Mouse (Mus musculus) thymus, adult 2 months (tissue): ENCODE results near the gene Gm6588. TPM values are rescaled to one million over a fixed set of nuclear protein-coding genes. Genes with fewer than 3 reads are reported as not detected.
A peak's percentile ranks its signal among the peaks of the same experiment; 100 is the strongest.

Source experiments
- DNase-seq: peaks from one replicate; pipeline ENCODE4 v3.0.0; 2021
- H3K27ac ChIP-seq: fragments of 200-500 bp; 2 replicates; pipeline ENCODE4 v1.5.1; 2012; ENCODE audit warnings: low read length, control low read depth; ENCODE audit not compliant: control insufficient read depth, insufficient read depth
- H3K27me3 ChIP-seq: fragments of 200-500 bp; 2 replicates; pipeline ENCODE4 v1.6.1; 2012; ENCODE audit warnings: mild to moderate bottlenecking, low read length, moderate library complexity, mixed read lengths; ENCODE audit not compliant: control insufficient read depth, insufficient read depth
- H3K36me3 ChIP-seq: fragments of 200-500 bp; 2 replicates; pipeline ENCODE4 v1.6.1; 2012; ENCODE audit warnings: mild to moderate bottlenecking, low read length, moderate library complexity; ENCODE audit not compliant: control insufficient read depth, insufficient read depth
- H3K4me1 ChIP-seq: fragments of 200-500 bp; replicated peaks from 2 replicates; pipeline ENCODE4 v1.6.1; 2012; ENCODE audit warnings: low read length; ENCODE audit not compliant: control insufficient read depth, insufficient read depth
- H3K4me3 ChIP-seq: fragments of 200-500 bp; 2 replicates; pipeline ENCODE4 v1.5.1; 2012; ENCODE audit warnings: mild to moderate bottlenecking, low read length, control low read depth, moderate library complexity; ENCODE audit not compliant: control insufficient read depth, insufficient read depth
- CTCF ChIP-seq: fragments of 200-500 bp; IDR thresholded peaks from 2 replicates; pipeline ENCODE4 v1.5.1; 2012; ENCODE audit warnings: mild to moderate bottlenecking, control low read depth, low read length, moderate library complexity, borderline replicate concordance; ENCODE audit not compliant: control insufficient read depth, poor library complexity, insufficient read depth; ENCODE audit errors: extremely low read depth
- POLR2A ChIP-seq: fragments of 200-500 bp; IDR thresholded peaks from 2 replicates; pipeline ENCODE4 v1.6.1; 2012; ENCODE audit warnings: mild to moderate bottlenecking, low read length, control low read depth, moderate library complexity; ENCODE audit not compliant: control insufficient read depth, poor library complexity, insufficient read depth; ENCODE audit errors: extremely low read depth
- WGBS: fragments of 180-500 bp; shearing (Covaris S2); methylation state at CpG from one replicate; pipeline ENCODE4 v1.1.7; 2018; 5-methylcytosine and 5-hydroxymethylcytosine counted together
- polyA plus RNA-seq: library from polyadenylated mRNA; depleted of rRNA; stranded (reverse); fragments of >200 nt; gene quantifications from 2 replicates; pipeline ENCODE4 v1.2.3, GENCODE M21; 2012; rRNA removed

The Gm6588 gene
- polyA plus RNA-seq, 1 experiment = 0.07 TPM

DNA sequence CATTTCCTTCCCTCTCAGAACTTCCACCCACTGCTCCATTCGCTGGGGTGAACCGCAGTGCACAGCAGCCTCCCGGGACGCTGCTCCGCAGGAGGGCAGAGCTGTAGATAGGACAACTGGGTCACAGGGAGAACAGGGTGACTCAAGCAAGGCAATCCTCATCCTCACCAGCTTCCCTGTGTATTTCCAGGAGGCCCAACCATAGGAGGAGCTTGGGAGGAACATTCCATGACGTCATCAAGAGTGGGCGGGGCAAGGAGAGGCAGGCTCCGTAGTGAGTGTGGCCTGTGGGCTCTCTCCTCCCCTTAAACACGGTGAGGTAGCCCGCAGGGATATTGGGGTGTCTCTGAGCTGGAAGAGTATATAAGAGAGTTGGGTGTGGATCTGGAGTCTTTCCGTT lies 44.3 kb downstream of the Gm6588 start:
- peak; percentile 5 for DNase-seq
- no peaks in the 10 kb centered on the region for H3K36me3 ChIP-seq
- no peaks in the 10 kb centered on the region for H3K27me3 ChIP-seq
- no peak for TF ChIP-seq POLR2A
- no peak for TF ChIP-seq CTCF
- H3K4me3 ChIP-seq = no peak overlapping the region
- H3K27ac ChIP-seq = no peak overlapping the region
- no peaks in the 10 kb centered on the region for H3K4me1 ChIP-seq
- WGBS = 53% methylated on average over 11 of the region's 11 CpGs

GRCm38 (mm10) chr5:112496753-112497369 lies 47.6 kb downstream of the Gm6588 start:
- 95% methylated on average over 7 of the region's 7 CpGs for WGBS
- H3K27me3 ChIP-seq = no peaks in the 10 kb centered on the region
- DNase-seq = no peak

DNA sequence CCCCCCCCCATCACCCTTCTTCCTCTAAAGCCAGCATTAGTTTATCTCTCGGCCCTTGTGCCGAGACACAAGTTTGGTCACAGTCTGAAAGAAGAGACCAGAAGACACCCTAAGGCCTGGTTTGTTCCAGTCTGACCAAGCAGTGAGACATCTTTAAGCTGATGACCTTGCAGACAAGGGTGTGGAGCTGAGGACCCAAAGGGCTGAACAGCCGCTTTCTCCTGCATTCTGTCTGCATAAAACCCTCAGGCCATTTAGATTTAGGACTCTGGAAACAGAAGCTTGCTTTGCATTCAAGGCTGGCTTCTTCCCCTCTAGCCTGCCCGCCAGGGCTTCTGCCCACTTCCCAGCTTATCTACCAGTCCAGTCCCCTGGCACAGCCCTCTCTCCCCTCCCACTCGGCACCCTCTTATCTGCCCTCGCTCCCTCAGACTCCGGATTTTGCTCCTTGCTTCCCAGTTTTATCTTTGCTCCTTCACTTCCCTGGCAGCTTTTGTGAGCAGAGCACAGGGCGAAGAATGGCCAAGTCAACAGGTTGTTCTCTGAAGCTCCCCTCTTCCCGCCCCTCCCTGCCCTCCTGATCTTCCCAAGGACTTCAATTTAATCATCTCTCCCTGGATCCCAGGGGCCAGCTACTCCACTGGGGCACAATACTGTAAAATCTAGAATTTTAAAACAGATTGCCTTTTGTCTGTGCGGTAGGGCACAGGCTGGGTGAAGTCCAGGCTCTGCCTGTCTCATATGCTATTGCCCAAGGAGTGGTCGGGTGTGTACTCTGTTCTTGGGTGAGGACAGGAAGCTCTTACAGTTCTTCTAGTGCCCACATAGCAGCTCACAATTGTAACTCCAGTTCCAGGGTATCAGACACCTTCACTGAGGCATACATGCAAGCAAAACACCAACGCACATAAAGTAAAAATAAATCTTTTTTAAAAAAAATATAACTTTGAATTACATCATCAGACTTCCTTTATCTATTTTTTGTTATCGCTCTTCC lies 50.0 kb downstream of the Gm6588 start:
- DNase-seq = no peak
- Histone ChIP-seq H3K4me3 (no peak overlapping the region), H3K27ac (no peak overlapping the region), H3K4me1 (no peaks in the 10 kb centered on the region), H3K36me3 (no peaks in the 10 kb centered on the region), H3K27me3 (no peaks in the 10 kb centered on the region)
- no peak for TF ChIP-seq CTCF
- WGBS = 84% methylated on average over 13 of the region's 13 CpGs

More at GRCm38 (mm10) chr5:112496753-112497369, 47.6 kb downstream of the Gm6588 start:
- H3K27ac ChIP-seq = no peak overlapping the region
- no peaks in the 10 kb centered on the region for H3K36me3 ChIP-seq
- H3K4me1 ChIP-seq = no peaks in the 10 kb centered on the region
- no peak overlapping the region for H3K4me3 ChIP-seq
- TF ChIP-seq CTCF (no peak), POLR2A (no peak)

DNA sequence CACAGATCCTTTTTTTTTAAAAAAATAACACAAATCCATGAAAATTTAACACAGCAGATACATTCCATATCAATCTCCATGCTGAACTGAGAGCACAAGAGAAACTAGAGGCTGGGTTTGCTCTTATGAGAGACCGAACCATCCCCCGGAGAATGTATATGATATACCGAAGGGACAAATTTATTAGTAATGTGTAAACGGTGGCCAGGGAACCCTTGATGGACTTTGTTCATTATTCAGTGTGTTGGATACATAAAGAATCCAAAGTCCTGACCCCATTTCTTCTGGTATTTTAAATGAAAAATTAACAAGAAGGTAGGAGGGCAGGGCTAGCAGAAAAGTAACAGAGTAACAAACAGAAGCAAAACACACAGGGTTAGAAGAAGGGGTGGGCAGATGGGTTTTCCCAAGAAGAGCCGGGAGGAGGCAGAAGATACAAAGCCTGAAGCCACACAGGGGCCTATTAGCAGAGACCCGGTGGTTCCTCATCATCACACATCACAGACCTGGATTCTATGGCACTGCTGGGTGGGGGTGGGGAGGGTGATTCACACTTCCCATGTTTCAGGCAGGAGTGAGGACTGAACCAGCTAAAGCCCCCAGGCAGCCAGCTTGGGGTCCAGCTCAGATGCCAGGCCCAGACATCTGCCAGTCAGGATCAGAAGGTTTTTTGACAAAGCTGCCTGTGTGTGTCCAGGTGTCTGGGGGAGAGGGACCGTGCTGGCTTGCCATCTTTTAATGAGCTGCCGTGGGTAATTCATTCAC lies 50.9 kb downstream of the Gm6588 start:
- H3K36me3 ChIP-seq = no peaks in the 10 kb centered on the region
- TF ChIP-seq CTCF (no peak), POLR2A (no peak)
- H3K4me3 ChIP-seq = no peak overlapping the region
- WGBS = 68% methylated on average over 8 of the region's 8 CpGs
- no peak overlapping the region for H3K27ac ChIP-seq
- no peaks in the 10 kb centered on the region for H3K27me3 ChIP-seq
- no peak for DNase-seq
- H3K4me1 ChIP-seq = no peaks in the 10 kb centered on the region

Other genes with a start within 250 kb of the Gm6588 start
- gene Cryba4, start 196.9 kb upstream of the Gm6588 start, polyA plus RNA-seq = 0.41 and 3.1 TPM in 2 replicates
- 0.15 and 0.40 TPM in 2 replicates for gene Crybb1, start 193.6 kb upstream of the Gm6588 start, polyA plus RNA-seq
- gene Tpst2, start 172.7 kb upstream of the Gm6588 start, polyA plus RNA-seq = 62.7 and 63.5 TPM in 2 replicates
- gene Tfip11, start 123.1 kb upstream of the Gm6588 start, polyA plus RNA-seq = 58.9 and 63.2 TPM in 2 replicates
- 56.2 and 64.4 TPM in 2 replicates for gene Srrd, start 106.4 kb upstream of the Gm6588 start, polyA plus RNA-seq
- 41.8 and 52.8 TPM in 2 replicates for gene Hps4, start 106.3 kb upstream of the Gm6588 start, polyA plus RNA-seq
- gene Gm6583, start 93.4 kb upstream of the Gm6588 start, polyA plus RNA-seq = not detected in 2 replicates
- gene Asphd2, start 54.6 kb upstream of the Gm6588 start, polyA plus RNA-seq = 0.05 and 0.67 TPM in 2 replicates
- gene Sez6l, start 127.8 kb downstream of the Gm6588 start, polyA plus RNA-seq = 1.5 and 1.8 TPM in 2 replicates